Mouse (Mus musculus): ENCODE data around the gene Lck.
A peak's percentile ranks its signal among the peaks of the same experiment; 100 is the strongest.

Gene Lck

DNA sequence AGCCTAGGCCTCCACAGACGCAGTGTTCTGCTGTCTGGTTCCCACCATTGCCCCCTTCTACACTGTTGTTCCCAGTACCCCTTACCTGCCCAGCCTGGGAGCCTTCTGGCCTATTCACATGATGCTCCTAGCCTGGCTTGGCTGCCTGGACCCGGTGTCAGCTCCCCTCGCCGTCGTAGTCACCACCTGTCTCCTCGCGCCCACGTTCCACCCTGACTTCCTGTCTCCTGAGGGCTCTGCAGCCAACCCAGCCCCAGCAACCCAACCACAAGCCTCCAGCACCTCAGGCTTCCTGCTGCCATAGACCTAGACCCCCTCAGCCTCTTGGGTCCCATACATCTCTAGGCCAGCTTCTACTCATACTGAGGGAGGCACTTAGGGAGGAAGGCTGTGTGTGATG lies at the start of gene Lck:
Lck (minus strand) TSS at position 212 of the 400 bp plus-strand sequence.
- DNase-seq, result no peak

DNA sequence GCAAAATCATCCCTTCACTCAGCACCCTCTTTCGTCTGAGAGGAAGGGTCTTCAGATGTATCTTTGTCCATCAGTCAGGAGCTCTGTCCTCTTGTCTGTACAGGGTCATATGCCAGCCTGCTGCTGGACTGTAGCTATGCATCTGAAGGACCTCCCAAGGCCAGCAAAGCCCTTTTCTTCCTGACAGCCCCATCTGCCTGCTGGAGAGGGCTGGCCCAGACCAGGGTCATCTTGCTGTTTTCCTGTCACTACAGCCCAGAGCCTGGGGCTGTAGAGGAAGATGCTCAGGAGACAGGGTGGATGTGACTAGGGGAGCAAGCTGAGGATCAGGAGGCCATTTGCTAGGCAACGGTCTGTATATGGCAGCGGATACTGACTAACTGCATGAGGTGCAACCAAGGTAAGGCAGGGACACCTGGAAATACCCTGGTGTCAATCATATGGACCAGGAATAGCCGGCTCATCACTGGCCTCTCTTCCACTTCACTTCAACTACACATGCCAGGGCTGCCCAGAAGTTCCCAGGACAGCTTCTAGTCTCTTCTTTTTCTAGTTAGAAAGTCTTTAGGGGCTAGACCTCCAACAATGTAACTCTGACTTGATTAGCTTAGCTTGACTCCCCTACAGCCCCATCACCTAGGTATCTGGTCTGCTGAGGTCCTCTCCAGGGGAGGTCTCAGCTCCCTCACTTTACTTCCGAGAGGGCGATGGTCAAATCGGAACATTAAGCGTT lies 49.5 kb upstream of the Lck start:
- peak; percentile 56 for DNase-seq

DNA sequence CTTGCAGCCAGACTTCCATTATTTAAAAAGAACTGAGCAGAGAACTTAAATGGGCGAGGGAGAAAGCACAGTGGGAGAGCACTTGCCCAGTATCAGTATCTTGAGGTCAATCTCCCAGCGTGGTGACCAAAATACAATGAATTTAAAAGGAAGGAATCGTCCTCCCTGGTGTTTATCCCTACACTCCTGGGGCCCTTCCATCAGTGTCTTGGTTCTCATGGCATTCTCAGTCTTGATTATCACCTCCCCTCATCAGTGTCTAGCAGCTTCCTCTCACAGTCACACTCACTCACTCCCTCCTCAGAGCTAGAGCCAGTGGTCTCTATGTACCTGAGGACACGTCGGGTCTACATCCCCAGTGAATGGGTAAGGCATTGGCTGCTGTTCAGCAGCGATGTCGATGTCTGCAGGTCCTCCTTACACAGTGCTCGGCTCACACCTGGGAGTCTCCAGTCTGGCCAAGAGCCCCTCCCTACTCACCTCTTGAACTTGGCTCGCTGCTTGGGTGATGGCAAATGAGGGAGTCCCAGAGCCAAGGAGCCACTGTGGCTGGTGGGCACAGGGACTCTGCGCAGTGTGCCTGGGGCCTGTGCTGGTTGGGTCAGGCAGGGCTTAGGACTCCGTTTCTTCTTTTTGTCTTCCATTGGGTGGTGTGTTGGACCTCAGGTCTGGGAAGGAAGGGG lies 48.8 kb upstream of the Lck start:
- DNase-seq, result peak; percentile 52

DNA sequence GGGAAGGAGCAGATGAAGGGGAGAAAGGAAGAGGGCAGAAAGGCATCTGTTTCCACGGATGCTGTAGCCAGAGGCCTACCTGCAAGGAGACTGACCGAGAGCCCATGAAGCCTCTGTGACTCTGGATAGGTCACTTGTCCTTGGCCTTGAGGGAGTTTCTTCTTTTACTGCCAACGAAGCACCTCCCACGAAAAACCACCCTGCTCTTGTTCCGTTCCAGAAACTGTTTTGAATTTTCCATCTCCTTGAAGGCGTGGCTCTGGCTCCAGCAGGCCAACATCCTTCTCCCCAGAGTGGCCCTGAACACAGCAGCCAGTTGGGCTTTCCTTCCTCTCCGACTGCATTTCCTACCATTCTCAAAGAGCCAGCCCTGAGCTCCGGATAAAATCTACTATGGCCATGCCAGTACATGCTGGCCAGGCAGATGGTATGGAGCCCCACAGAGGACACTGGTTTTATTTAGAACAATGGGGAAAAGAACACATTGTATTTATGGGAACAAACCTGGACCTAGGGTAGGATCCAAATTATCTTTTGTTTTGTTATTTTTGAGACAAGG lies 47.9 kb upstream of the Lck start:
- DNase-seq, result peak; percentile 66

DNA sequence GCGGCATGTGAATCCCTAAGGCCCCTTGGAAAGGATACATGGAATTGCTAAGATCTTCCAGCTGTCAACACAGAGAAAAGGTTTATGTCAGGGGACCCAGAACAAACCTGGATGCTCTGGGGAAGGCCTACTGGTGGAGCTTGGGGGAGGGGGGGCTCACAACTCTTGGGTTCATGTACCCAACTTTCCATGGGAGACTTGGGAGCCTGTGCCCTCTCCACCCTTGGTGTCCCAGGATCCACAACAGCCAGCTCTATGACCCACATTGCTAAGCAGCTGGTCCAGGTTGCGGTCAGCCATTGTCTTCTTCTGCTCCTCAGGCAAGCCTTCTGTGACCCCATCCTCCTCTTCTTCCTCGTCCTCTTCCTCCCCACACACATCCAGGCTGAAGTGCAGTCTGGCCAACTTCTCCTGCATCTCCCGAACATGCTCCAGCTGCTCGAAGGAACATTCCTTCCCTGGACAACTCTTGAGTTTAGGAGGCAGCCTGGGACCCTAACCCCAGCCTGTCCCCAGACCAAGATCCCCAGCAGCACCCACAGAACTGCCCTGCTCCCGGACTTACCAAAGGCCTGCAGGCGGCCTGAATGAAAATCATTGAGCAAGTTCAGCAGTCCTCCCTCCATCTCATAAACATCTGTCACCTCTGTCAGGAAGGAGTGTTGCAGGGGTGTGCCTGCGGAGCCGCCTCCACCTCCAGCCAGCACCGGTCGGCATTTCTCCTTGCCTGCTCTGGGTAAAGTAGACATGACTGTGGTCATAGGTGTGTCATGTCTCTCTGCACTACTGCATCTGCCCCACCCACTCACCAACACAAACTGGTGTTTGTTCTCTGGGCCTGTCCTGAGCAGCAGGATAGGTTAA lies 47.2 kb upstream of the Lck start:
- DNase-seq, result no peak

DNA sequence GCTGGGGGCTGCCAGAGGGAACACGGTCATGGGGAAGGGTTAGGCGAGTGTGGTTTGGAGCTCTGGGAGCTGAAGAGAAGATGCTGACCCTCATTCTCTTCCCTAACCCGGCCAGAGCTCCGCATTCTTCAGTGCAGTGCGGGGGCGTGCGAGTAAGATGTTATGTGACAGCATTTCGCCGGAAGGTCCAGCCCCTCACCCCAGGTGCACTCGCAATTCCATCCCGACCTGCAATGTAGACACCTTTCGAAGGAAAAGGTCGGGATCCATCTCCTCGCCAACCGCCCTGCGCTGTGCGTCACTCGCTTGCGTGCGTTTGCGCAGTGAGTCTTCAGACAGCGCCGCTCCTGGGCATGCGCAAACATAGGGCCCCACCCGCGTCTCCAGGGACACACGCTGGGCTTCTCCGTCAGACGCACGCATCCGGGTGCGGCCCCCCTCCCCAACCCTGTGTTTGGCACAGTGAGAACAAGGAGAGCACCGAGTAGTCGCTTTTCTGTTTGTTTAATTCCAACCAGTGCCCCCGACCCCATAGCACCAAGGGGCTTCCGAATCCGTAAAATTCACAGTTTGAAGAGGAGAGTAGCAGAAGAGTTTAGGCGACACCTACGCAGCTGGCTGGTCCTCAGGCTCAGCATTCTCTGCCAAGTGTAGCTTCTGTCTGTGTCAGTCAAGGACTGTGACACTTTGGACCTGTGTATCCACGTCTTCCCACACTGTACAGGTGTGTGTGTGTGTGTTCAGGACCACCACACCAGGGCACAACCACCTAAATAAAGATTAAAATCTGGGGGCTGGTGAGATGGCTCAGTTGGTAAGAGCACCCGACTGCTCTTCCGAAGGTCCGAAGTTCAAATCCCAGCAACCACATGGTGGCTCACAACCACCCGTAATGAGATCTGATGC lies 45.6 kb upstream of the Lck start, which contains the start of gene Iqcc:
Iqcc (minus strand) TSS at position 314 of the 906 bp plus-strand sequence.
- peak; percentile 95 for DNase-seq

DNA sequence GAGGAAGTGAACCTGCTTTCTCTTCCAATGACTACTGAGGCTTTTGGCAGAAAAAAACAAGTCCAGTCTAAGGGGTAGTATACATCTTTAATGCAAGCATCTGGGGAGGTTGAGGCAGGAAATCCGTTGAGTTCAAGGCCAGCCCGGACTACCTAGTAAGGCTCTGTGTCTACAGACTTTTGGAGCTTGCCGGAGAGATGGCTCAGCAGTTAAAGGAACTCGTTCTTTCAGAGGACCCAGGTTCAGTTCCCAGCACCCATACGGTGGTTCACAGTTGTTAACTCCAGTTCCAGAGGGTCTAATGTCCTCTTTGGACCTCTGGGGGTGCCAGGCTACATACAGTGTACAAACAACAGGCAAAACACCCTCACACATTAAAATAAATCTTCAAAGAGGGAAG lies 44.6 kb upstream of the Lck start:
- DNase-seq, result no peak

DNA sequence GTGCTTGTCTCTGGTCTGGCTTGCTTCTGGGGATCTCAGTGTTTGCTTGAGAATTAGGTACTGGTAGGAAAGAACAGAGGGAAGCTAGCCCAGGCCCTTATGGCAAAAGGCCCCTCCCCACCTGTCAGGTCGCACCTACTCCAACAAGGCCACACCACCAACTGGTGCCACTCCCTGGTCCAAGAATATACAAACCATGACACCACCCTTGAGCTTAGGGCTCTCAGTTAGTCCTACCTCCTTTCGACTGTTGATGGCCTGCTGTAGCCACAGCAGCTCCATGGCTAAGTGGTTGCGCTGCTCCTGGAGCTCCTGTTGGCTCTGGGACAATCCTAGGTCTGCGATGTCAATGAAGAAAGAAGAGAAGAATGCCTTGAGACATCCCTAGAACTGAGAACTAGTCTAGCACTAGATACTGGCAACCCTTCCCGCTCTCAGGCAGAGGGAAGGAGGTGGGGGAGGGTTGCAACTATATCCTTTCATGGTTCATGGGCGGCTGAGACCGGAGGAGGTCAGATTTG lies 43.7 kb upstream of the Lck start:
- DNase-seq, result no peak

DNA sequence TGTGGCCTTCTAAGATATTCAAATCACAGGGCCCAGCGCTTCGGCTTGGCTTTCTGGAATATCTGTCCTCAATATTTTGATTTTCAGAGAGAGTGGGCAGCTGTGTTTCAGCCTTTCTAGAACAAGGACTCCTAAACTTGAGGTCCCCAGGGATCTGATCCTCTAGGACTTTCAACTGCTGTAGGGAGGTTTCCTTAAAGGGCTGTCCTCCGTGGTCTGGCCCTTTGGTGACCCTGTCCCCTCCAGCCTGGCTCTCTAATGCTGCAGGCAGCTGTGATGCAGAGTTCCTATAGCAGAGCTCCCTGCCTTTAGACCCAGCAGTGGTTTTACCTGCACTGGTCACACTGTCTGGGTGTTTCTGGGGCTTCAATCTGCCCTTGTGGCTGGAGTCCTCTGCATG lies 43.2 kb upstream of the Lck start:
- no peak for DNase-seq

DNA sequence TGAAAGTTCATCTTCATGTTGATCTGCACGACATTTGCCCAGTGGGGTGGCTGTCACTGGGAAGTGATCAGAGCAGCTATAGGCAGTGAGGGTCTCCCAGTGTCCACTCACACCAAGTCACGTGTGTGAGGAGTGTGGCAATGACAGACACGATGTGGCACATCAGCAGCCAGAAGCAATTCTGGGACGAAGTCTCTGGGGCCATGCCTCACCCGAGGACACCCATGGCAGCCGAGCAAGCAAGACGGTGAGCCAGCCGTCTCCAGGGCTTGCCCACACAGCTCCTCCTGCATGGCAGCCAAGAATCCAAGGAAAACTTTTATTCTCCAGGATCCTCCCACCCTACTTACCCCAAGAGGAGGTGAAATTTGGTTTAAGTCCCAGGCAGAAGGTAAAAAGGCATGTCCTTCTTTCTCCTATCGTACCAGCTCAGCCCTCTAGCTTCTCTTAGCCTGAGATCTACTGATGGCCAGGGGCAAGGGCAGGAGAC lies 42.4 kb upstream of the Lck start:
- no peak for DNase-seq

DNA sequence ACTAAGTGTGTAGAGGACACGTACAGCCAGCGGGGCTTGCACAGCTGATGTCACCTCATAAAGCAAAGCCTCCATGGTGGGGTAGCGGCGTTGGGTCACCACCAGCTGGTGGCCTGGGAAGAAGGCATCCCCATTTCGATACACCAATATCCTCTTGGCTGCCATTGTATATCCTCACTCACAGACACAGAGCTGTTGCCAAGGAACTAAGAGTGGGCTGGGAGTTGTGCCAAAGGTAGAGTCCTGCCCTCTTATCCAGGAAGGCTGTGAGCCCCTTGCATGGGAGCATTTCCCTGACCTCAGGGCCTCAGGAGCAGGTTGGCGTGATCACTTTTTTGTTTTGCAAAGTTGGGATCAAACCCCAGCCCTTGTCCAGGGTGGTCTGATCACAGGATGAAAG lies 40.7 kb upstream of the Lck start, which contains the start of gene Dcdc2b:
Dcdc2b (minus strand) TSS at position 165 of the 400 bp plus-strand sequence.
- DNase-seq, result no peak

DNA sequence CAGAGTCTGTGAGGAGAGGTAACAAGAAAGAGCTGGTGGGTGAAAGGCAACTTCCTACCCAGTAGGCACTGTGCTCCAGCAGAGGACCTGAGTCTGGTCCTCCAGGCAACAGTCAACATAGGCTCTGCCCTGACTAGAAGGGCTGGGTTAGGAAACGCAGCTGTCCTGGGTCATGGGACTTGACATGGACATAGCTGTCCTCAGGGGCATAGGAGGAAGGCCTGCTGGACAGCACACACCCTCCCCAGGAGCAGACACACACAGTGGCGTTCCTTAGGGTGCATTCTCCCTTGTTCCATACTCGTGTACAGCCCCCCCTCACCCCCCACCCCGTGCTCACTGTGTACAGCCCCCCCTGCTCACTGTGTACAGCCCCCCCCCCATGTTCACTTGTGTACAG lies 37.0 kb upstream of the Lck start:
- no peak for DNase-seq

DNA sequence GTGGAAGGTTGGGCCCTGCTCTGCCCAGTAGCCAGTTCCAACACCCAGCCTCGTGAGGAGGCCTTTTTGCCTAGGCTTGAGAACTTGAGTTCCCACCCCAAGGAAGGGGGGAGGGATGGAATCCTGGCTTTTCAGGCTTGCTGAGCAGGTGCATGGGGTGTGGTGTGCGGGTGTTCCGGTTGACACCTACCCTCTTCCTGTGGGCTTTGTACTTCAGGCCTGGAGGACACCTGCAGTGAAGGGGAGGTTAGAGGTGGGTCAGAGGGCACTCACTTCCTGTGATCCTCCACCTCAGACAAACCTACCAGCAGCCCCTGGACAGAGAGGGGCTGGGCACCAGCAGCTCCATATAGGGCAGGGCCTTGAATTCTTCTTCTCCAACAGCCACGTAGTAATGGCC lies 36.6 kb upstream of the Lck start:
- no peak for DNase-seq

DNA sequence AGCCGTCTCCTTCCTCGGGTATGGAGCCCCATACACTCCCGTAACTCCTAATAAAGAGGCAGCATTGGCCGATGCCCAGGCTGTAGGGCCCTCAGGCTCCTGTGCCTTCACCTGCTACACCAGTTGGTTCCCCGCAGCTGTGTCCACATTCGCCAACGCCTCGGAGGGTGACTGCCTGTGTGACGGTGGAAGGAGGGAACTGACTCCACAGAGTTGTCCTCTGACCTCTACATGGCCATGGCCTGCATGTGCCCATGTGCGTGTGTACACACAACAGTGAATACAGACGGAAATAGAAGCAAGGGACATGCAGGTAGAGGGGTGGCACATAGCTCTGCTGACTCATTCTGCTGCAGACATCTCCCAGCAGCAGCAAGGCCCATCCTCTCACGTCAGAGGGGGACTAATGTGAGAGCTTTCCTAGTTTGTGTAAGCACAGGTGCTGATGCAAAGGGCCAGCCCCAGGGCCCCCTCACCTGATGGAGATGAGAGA lies 35.7 kb upstream of the Lck start:
- DNase-seq, result no peak

DNA sequence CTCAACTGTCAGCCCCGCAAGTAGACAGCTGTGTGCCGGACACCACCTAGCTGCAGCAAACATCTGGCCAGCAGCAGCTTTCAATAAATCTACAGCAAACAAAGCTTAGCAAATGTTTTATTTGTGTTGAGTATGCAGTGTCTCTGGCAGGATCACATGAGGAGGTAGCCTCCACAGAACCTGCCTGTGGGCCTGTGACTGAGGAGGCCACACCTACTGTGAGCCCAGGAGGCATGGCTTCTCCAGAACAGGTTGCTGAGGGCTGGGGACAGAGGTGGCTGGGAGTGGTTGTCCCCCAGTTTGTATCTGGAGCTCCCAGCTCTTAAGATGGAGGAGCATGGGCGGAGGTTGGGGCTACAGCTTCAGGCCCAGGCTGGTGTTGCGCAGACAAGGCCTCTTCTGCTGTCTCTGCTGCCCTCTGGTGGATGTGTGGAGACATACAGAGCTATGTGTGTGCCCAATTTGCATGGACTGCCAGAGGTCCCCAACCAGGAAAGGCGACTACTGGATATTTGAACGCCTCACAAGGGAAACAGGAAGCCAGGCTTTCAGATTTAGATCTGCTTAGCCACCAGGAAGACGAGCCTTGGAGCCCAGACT lies 35.1 kb upstream of the Lck start:
- DNase-seq, result peak; percentile 78

DNA sequence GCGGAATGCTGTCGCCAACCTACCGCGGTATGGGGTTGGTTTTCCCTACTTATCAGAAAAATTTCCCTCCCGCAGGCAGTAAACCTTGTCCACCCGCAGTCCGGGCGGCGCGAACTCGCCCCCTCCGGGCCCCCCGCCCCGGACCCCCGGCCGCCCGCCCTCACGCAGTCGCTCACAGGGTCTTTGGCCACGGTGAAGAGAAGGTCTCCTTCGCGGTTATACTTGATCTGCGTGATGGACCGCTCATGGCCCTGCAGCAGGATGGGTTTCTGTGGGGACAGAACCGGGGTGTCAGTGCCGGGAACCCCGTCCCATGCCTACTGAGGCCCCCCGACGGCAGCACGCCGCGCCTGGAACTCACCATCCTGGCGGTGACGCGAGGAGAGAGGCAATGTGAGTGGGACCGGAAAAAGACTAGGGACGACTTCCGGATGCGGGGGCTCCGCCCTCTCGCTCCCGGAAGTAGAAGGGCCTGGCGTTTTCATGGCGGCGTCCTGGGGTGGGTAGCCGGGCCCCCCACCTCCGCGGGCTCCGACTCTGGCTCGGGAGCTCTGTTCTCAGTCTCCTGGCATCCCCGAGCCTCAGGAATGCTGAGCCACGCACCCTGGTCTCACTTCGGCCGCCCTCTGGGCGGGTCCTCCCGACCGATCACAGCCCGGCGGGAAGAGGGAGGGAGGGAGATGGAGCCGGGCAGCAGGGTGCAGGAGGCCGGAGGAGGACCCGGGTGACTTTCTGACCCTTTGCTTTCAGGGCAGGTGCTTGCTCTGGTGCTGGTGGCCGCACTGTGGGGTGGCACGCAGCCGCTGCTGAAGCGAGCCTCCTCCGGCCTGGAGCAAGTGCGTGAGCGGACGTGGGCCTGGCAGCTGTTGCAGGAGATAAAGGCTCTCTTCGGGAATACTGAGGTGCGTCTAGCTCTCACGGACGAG lies 27.1 kb upstream of the Lck start, which contains the start of the genes Eif3i and Tmem234:
Eif3i (minus strand) TSS at position 416 of the 926 bp plus-strand sequence.
Tmem234 (plus strand) TSS at position 436 of the 926 bp plus-strand sequence.
- peak; percentile 76 for DNase-seq

DNA sequence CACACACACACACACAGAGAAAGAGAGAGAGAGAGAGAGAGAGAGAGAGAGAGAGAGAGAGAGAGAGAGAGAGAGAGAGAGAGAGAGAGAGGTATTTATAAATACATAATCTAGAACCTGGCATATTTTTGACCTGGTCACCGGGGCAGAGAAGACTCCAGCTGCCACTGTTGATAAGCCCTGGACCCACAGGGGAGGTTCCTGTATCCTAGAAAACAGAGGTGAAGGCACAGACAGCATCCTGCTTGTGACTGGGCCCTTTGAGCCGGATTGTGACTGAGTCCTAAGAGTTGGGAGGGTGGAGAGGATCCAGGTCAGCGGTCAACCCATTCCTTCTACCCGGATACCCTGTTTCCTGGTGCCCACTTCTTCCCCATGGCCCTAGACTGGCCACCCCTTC lies 15.4 kb upstream of the Lck start:
- DNase-seq, result no peak

DNA sequence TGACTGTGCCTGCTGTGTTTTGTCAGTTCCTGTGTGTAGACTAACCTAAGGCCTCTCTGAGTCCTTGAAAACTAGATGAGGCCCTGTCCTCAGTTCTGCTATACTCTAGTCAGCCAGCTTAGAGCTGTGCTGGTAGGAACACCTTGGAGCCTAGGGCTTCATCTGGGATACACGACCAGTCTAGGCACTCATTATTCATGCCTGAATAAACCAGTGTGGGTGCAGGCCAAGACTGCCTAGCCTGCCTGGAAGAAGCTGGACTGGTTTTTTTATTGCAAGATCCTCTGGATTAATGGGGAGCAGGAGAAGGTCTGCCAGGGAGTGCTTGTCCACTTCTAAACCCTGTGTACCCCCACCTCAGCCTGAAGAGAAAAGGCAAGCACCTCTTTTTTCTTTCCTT lies 13.5 kb upstream of the Lck start:
- DNase-seq, result no peak

DNA sequence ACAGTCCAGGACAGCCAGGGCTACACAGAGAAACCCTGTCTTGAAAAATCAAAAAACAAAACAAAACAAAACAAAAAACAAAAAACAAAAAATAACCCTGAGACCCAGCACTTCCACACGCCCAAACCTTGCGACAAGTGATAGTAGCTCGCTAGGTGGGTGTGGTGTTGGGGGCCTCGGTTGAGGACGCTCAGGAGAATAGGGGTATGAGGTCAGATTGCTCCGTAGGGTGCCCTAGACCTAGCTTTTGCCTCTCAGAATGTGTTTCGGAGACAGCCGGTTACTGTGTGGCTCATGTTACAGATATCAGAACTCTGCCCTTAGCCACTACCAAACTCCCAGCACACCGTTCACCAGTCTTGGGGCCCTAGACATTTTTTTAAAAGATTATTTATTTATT lies 12.3 kb upstream of the Lck start:
- DNase-seq, result no peak
